Mouse (Mus musculus) embryonic facial prominence, embryonic 12.5 days (tissue): Measurements from ENCODE around the gene Pole2. TPM values are rescaled to one million over a fixed set of nuclear protein-coding genes. Genes with fewer than 3 reads are reported as not detected.

ENCODE experiments used
- microRNA-seq: library from miRNA; unstranded; fragments of <30 nt; microRNA quantifications from one replicate; pipeline ENCODE4, GENCODE M21; 2017
- polyA plus RNA-seq: library from polyadenylated mRNA; unstranded; fragments of >200 nt; fragmentation: Nextera tagmentation; extraction: Ambion mirVana; gene quantifications from 2 replicates; pipeline ENCODE4 v1.2.1, GENCODE M21; 2016

Pole2 gene
- polyA plus RNA-seq, 1 experiment from 2014 or later: 25.8 TPM

Small RNAs within 50 kb of the gene (microRNA-seq; reads per million reads assigned to microRNA genes)
- gene Gm47287 (not detected), gene Gm47295 (0.91 reads per million)

Other genes starting within 250 kb of the Pole2 start
- 1,602 and 1,617 TPM in 2 replicates for gene Rps29, start 69.0 kb downstream of the Pole2 start, polyA plus RNA-seq
- 23.6 and 23.9 TPM in 2 replicates for gene Lrr1, start 59.4 kb downstream of the Pole2 start, polyA plus RNA-seq
- gene Rpl36al, start 44.1 kb downstream of the Pole2 start, polyA plus RNA-seq: 491 and 498 TPM in 2 replicates
- gene Mgat2, start 44.0 kb downstream of the Pole2 start, polyA plus RNA-seq: 56.9 TPM in 2 replicates
- 31.3 and 37.5 TPM in 2 replicates for gene Gm49383, start 31.1 kb downstream of the Pole2 start, polyA plus RNA-seq
- 14.6 and 15.0 TPM in 2 replicates for gene Dnaaf2, start 29.8 kb downstream of the Pole2 start, polyA plus RNA-seq
- 29.7 and 37.8 TPM in 2 replicates for gene Gm49384, start 23.9 kb downstream of the Pole2 start, polyA plus RNA-seq
- gene Klhdc1, start 13.0 kb upstream of the Pole2 start, polyA plus RNA-seq: 5.6 and 7.5 TPM in 2 replicates
- gene Klhdc2, start 68.5 kb upstream of the Pole2 start, polyA plus RNA-seq: 199 and 203 TPM in 2 replicates
- gene Nemf, start 129.0 kb upstream of the Pole2 start, polyA plus RNA-seq: 94.1 and 95.4 TPM in 2 replicates
- gene Arf6, start 144.0 kb upstream of the Pole2 start, polyA plus RNA-seq: 68.5 and 72.2 TPM in 2 replicates
- 2.4 and 3.7 TPM in 2 replicates for gene Gm9887, start 144.3 kb upstream of the Pole2 start, polyA plus RNA-seq